Mouse (Mus musculus): ENCODE measurements at regions not wholly inside any gene's neighbourhood (a gene's known extent, or its start where the extent isn't known, plus 50 kb on each side); places are given as distances from the start of the nearest gene placed in this dataset.
"Not testable (repeated sequence)": the region's sequence is repeated elsewhere in the genome, so short reads cannot be mapped to it uniquely, and the experiment has no call there.

- H3K27ac ChIP-seq; H3K4me2 ChIP-seq; H3K4me3 ChIP-seq (replicated peaks); H3K36me3 ChIP-seq; ATAC-seq (ENCODE audit: insufficient number of reproducible peaks, insufficient read depth, low FRiP score, low TSS enrichment, low read depth); H3K27me3 ChIP-seq; H3K9me3 ChIP-seq; H3K4me1 ChIP-seq (replicated peaks); H3K9ac ChIP-seq (replicated peaks): not testable (repeated sequence)
- WGBS, result 85% methylated on average over 2 of the region's 2 CpGs
These were observed 126.9 kb downstream of the Gm31371 start for GRCm38 (mm10) chr8:20030131-20030530.

GRCm38 (mm10) chr8:20057626-20058025, 154.4 kb downstream of the Gm31371 start:
- not testable (repeated sequence) for H3K27me3 ChIP-seq; ATAC-seq (ENCODE audit: insufficient number of reproducible peaks, insufficient read depth, low FRiP score, low TSS enrichment, low read depth); H3K4me1 ChIP-seq (replicated peaks); H3K36me3 ChIP-seq; H3K9ac ChIP-seq (replicated peaks); H3K4me2 ChIP-seq; H3K27ac ChIP-seq; H3K4me3 ChIP-seq (replicated peaks); H3K9me3 ChIP-seq
- 67% methylated on average over 2 of the region's 3 CpGs for WGBS

GRCm38 (mm10) chr8:20098121-20098520, 194.9 kb downstream of the Gm31371 start:
- H3K9me3 ChIP-seq; H3K27ac ChIP-seq; H3K36me3 ChIP-seq; H3K4me2 ChIP-seq; H3K27me3 ChIP-seq; ATAC-seq (ENCODE audit: insufficient number of reproducible peaks, insufficient read depth, low FRiP score, low TSS enrichment, low read depth); H3K9ac ChIP-seq (replicated peaks); H3K4me3 ChIP-seq (replicated peaks); H3K4me1 ChIP-seq (replicated peaks): not testable (repeated sequence)
- 83% methylated on average over 5 of the region's 5 CpGs for WGBS

- H3K9ac ChIP-seq (replicated peaks); H3K27me3 ChIP-seq; ATAC-seq (ENCODE audit: insufficient number of reproducible peaks, insufficient read depth, low FRiP score, low TSS enrichment, low read depth); H3K27ac ChIP-seq; H3K4me1 ChIP-seq (replicated peaks); H3K4me3 ChIP-seq (replicated peaks); H3K36me3 ChIP-seq; H3K4me2 ChIP-seq; H3K9me3 ChIP-seq: not testable (repeated sequence)
- WGBS, result no CpG with 5 or more reads among the region's 1 CpGs
These were observed 197.0 kb downstream of the Gm31371 start for GRCm38 (mm10) chr8:20100241-20100640.

GRCm38 (mm10) chr8:20102374-20102773, 199.2 kb downstream of the Gm31371 start:
- H3K4me3 ChIP-seq (replicated peaks); H3K9me3 ChIP-seq; H3K27me3 ChIP-seq; ATAC-seq (ENCODE audit: insufficient number of reproducible peaks, insufficient read depth, low FRiP score, low TSS enrichment, low read depth); H3K4me2 ChIP-seq; H3K27ac ChIP-seq; H3K36me3 ChIP-seq; H3K4me1 ChIP-seq (replicated peaks); H3K9ac ChIP-seq (replicated peaks): not testable (repeated sequence)
- WGBS, result no CpG with 5 or more reads among the region's 2 CpGs

GRCm38 (mm10) chr8:20107154-20107553, 204.0 kb downstream of the Gm31371 start:
- not testable (repeated sequence) for H3K4me3 ChIP-seq (replicated peaks); H3K36me3 ChIP-seq; H3K27ac ChIP-seq; H3K9me3 ChIP-seq; H3K27me3 ChIP-seq; H3K9ac ChIP-seq (replicated peaks); H3K4me1 ChIP-seq (replicated peaks); H3K4me2 ChIP-seq; ATAC-seq (ENCODE audit: insufficient number of reproducible peaks, insufficient read depth, low FRiP score, low TSS enrichment, low read depth)
- WGBS, result 86% methylated on average over 1 of the region's 2 CpGs

- H3K4me1 ChIP-seq (replicated peaks); H3K4me2 ChIP-seq; H3K4me3 ChIP-seq (replicated peaks); H3K27ac ChIP-seq; H3K9me3 ChIP-seq; H3K9ac ChIP-seq (replicated peaks); ATAC-seq (ENCODE audit: insufficient number of reproducible peaks, insufficient read depth, low FRiP score, low TSS enrichment, low read depth); H3K36me3 ChIP-seq; H3K27me3 ChIP-seq: not testable (repeated sequence)
- WGBS, result 78% methylated on average over 2 of the region's 2 CpGs
These were observed 213.6 kb downstream of the Gm31371 start for GRCm38 (mm10) chr8:20116785-20117184.

- H3K4me1 ChIP-seq (replicated peaks); H3K4me3 ChIP-seq (replicated peaks); H3K4me2 ChIP-seq; H3K27ac ChIP-seq; H3K27me3 ChIP-seq; H3K36me3 ChIP-seq; ATAC-seq (ENCODE audit: insufficient number of reproducible peaks, insufficient read depth, low FRiP score, low TSS enrichment, low read depth); H3K9ac ChIP-seq (replicated peaks); H3K9me3 ChIP-seq: not testable (repeated sequence)
- WGBS, result 83% methylated on average over 4 of the region's 4 CpGs
These were observed 216.4 kb downstream of the Gm31371 start for GRCm38 (mm10) chr8:20119581-20119980.

- not testable (repeated sequence) for ATAC-seq (ENCODE audit: insufficient number of reproducible peaks, insufficient read depth, low FRiP score, low TSS enrichment, low read depth); H3K27me3 ChIP-seq; H3K9ac ChIP-seq (replicated peaks); H3K4me3 ChIP-seq (replicated peaks); H3K27ac ChIP-seq; H3K36me3 ChIP-seq; H3K4me2 ChIP-seq; H3K9me3 ChIP-seq; H3K4me1 ChIP-seq (replicated peaks)
- WGBS, result 94% methylated on average over 2 of the region's 2 CpGs
These were observed 217.0 kb downstream of the Gm31371 start for GRCm38 (mm10) chr8:20120186-20120585.

GRCm38 (mm10) chr8:20121391-20121909, 218.3 kb downstream of the Gm31371 start:
- H3K27ac ChIP-seq; H3K36me3 ChIP-seq; H3K9ac ChIP-seq (replicated peaks); H3K27me3 ChIP-seq; H3K9me3 ChIP-seq; H3K4me2 ChIP-seq; H3K4me1 ChIP-seq (replicated peaks); H3K4me3 ChIP-seq (replicated peaks); ATAC-seq (ENCODE audit: insufficient number of reproducible peaks, insufficient read depth, low FRiP score, low TSS enrichment, low read depth): not testable (repeated sequence)
- 91% methylated on average over 8 of the region's 11 CpGs for WGBS

GRCm38 (mm10) chr8:20122067-20122925, 219.1 kb downstream of the Gm31371 start:
- peak overlapping the region; percentile 57 for H3K4me3 ChIP-seq (replicated peaks)
- peak; percentile 100 for ATAC-seq (ENCODE audit: insufficient number of reproducible peaks, insufficient read depth, low FRiP score, low TSS enrichment, low read depth)
- not testable (repeated sequence) for H3K9me3 ChIP-seq; H3K27me3 ChIP-seq; H3K4me1 ChIP-seq (replicated peaks); H3K36me3 ChIP-seq
- peak overlapping the region; percentile 84 for H3K27ac ChIP-seq
- H3K4me2 ChIP-seq, result peak overlapping the region; percentile 35; the same call in 1 of the 2 replicates
- H3K9ac ChIP-seq (replicated peaks), result peak overlapping the region; percentile 87
- WGBS, result 13% methylated on average over 67 of the region's 72 CpGs

GRCm38 (mm10) chr8:20123545-20123944, 220.4 kb downstream of the Gm31371 start:
- not testable (repeated sequence) for H3K27me3 ChIP-seq; ATAC-seq (ENCODE audit: insufficient number of reproducible peaks, insufficient read depth, low FRiP score, low TSS enrichment, low read depth); H3K9ac ChIP-seq (replicated peaks); H3K9me3 ChIP-seq; H3K27ac ChIP-seq; H3K4me3 ChIP-seq (replicated peaks); H3K4me1 ChIP-seq (replicated peaks); H3K36me3 ChIP-seq
- WGBS, result 89% methylated on average over 5 of the region's 5 CpGs
- H3K4me2 ChIP-seq, result 0 out of 2 replicates have a peak overlapping the region, but pooled peaks have one; percentile 26
